Mouse (Mus musculus) ES-Bruce4 (cell line): ENCODE data around the gene Qrfpr.

Experiments used
- CTCF ChIP-seq: IDR thresholded peaks from one replicate; pipeline ENCODE4 v1.8.1; 2011; ENCODE audit warnings: low read depth, low read length
- EP300 ChIP-seq: IDR thresholded peaks from 2 replicates; pipeline ENCODE4 v1.6.1; 2011; ENCODE audit warnings: low read depth, low read length; ENCODE audit not compliant: insufficient read depth
- POLR2A ChIP-seq: IDR thresholded peaks from one replicate; pipeline ENCODE4 v1.8.1; 2011; ENCODE audit warnings: low read length; ENCODE audit not compliant: insufficient read depth

DNA sequence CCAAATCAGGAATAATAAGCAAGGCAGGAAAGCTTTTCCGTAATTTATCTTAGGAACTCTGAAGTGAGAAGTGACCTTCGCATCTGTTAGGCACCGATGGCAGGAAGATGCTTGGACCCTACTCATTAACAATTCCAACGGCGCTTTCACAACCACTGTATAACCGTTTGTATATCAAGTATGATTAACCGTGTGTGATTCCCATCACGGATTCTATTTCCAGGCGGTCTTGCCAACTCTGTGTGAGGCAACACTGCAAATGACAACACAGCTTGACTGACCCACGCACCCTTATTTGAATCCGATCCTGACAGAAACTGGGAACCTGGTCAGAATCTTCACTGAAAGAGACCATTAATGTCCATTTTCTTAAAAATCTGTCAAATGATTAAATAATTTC, 41.8 kb upstream of the Qrfpr start:
- TF ChIP-seq CTCF: no peak
- no peak for TF ChIP-seq EP300
- no peak for TF ChIP-seq POLR2A
